Mouse (Mus musculus) leukemia stem cell, adult 10-12 weeks (primary cell): ENCODE data around the gene Jak2. TPM values are rescaled to one million over a fixed set of nuclear protein-coding genes. Genes with fewer than 3 reads are reported as not detected.

Source experiments
- polyA plus RNA-seq: library from polyadenylated mRNA; stranded (reverse); fragments of >175 nt; gene quantifications from 2 replicates; pipeline ENCODE4 v1.2.3, GENCODE M21; 2012; ENCODE audit warnings: low replicate concordance

Jak2 gene
- polyA plus RNA-seq: 4.2 and 5.5 TPM in 2 replicates

DNA sequence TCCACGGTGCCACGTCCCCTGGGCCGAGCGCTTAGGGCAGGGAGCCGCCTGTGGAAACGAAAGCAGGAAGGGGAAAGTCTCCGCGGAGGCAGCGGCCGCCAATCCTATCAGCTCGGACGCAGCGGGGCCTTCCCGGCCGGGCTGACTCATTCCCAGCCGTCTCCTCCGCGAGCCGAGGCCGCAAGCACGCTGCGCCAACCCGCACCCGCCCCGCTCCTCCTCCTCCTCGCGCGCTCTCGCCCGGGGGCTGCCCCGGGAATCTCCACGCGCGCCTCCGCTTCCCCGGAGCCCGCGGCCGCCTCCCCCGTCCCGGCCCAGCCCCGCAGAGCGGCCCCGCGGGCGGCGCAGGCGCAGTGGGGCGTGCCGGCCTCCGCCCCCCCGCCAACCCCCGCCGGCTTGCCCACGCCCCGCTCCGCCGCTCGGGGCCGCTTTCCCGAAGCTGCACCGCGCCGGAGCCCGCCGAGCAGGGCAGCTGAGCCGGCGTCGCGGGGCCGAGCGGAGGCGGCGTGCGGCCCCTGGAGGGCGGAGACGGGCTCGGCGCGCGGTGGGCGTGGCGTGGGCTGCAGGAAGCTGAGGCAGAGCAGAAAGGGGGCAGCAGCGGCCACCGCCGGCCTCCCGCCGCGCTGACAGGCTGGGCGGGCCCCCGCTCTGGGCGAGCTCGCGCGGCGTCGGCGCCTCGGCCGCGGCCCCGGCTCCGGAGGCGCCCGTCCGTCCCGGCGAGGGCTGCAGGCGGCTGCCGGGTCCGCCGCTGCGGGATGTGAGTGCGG is at the start of gene Jak2:
Jak2 (plus strand) TSS at position 638 of the 767 bp plus-strand sequence.

DNA sequence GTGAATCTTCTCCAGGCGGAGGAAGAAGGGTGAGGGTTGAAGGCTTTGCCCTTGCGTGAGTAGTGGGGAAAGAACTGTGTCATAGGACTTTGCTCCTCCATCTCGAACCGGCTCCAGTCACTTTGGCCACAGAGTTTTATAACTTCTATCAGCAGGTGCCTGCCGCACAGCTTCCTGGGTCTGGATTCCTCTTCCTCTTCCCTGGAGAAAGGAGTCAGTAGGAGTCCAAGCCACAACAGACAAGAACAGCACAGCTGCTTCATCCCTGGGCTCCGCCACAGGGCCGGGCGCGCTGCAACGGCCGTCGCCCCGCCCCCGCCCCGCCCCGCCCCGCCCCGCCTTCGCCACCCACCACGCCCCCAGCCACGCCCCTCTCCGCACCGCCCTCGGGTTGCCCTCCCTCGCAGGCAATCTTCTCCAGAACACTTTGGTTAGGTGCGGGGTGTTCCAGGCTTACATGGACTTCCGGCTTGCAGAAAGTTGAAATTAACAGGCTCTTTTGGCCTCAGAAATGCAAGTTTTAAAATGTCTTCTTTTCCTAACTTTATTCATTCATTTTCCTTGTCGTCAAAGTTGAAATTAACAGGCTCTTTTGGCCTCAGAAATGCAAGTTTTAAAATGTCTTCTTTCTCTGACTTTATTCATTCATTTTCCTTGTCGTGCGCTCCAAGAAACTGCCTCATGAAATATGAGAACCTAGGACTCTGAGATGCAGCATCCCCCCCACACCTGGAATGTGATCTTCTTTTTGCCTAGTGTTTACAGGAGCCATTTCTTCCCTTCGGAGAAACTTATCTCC is 73.6 kb downstream of the Jak2 start, which contains the start of gene Insl6:
Insl6 (minus strand) TSS at position 304 of the 799 bp plus-strand sequence.

DNA sequence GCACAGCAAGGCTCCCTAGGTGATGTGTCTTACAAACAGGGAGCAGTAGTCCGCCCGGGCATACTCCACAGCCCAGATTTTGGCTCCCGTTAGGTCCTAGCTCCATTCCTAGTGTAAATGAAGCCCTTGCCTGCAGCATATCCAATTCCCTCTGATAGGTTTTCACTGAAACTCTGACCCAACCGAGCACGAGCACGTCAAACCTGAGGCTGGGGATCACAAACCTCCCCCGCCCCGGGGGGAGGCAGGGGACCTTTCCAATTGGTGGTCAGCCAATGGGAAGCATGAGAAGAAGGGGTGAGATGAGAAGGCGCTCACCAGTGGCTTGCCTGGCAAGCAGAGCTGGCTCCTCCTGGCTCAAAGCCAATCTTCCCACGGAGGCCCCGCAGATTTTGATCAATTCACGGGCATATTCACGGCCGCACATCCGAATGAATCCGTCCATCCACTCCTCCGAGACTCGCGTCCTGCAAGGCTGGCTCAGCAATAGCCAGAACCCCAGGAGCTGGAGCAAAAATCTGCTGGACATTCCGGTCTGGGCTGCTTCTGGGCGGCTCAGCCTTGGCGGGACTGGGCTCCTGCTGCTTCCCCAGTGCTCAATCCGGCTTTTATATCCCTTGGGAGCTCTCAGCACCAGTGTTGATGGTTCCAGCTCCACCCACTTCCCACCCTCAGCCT is 82.6 kb downstream of the Jak2 start, which contains the start of gene Rln1:
Rln1 (minus strand) TSS at position 603 of the 678 bp plus-strand sequence.

Other genes starting within 250 kb of the Jak2 start
- 16.5 and 20.8 TPM in 2 replicates for gene Ak3, start 203.9 kb upstream of the Jak2 start, polyA plus RNA-seq
- 37.3 and 51.3 TPM in 2 replicates for gene Rcl1, start 150.5 kb upstream of the Jak2 start, polyA plus RNA-seq
- not detected in 2 replicates for gene Insl6, start 73.5 kb downstream of the Jak2 start, polyA plus RNA-seq
- gene Rln1, start 82.8 kb downstream of the Jak2 start, polyA plus RNA-seq: not detected in 2 replicates
- gene Plgrkt, start 115.6 kb downstream of the Jak2 start, polyA plus RNA-seq: 24.9 and 40.1 TPM in 2 replicates
- 0.27 and 0.65 TPM in 2 replicates for gene Cd274, start 115.6 kb downstream of the Jak2 start, polyA plus RNA-seq
- gene Pdcd1lg2, start 159.1 kb downstream of the Jak2 start, polyA plus RNA-seq: 0.14 TPM in 1 of 2 replicates, not detected in the other